Mouse (Mus musculus) left cerebral cortex, postnatal 25 days (tissue): ENCODE measurements at regions not wholly inside any gene's neighbourhood (a gene's known extent, or its start where the extent isn't known, plus 50 kb on each side); places are given as distances from the start of the nearest gene placed in this dataset.

Experiments used
- DNase-seq, 2 experiments: peaks; one replicate each; pipeline ENCODE4 v3.0.0; 2022; ENCODE audit warnings: low spot score in 2 of 2, mixed read lengths in 1 of 2
- intact Hi-C: fragments of 180-260 bp; cut with DNase I; formaldehyde crosslinking; loops from one replicate; pipeline ENCODE4 v1.15.1; 2025

GRCm38 (mm10) chr16:30827901-30828608 is 228.5 kb downstream of the Fam43a start:
- no peak for DNase-seq
- intact Hi-C loops: no loop called here

- intact Hi-C loops: no loop called here
- DNase-seq: no peak
Observed at GRCm38 (mm10) chr16:30834561-30834960, 235.0 kb downstream of the Fam43a start.

- intact Hi-C loops: no loop called here
- DNase-seq: no peak
Observed at GRCm38 (mm10) chr16:30835678-30836077, 236.2 kb downstream of the Fam43a start.

GRCm38 (mm10) chr16:30842831-30843230 is 238.4 kb downstream of the Xxylt1 start:
- intact Hi-C loops: no loop called here
- DNase-seq: no peak

GRCm38 (mm10) chr16:30852595-30852994 is 228.6 kb downstream of the Xxylt1 start:
- DNase-seq: no peak
- intact Hi-C loops: no loop called here

GRCm38 (mm10) chr16:30854716-30855115 is 226.5 kb downstream of the Xxylt1 start:
- intact Hi-C loops: no loop called here
- DNase-seq: no peak

GRCm38 (mm10) chr16:30857656-30858055 is 223.6 kb downstream of the Xxylt1 start:
- DNase-seq: no peak
- intact Hi-C loops: no loop called here

GRCm38 (mm10) chr16:30869136-30869909 is 211.9 kb downstream of the Xxylt1 start:
- DNase-seq: no peak
- intact Hi-C loops: no loop called here

GRCm38 (mm10) chr16:30870110-30870509 is 211.1 kb downstream of the Xxylt1 start:
- DNase-seq: no peak
- intact Hi-C loops: loop anchor here (5.0 kb wide), 1 partner anchor 102 kb away; no protein-coding TSS in a partner anchor

GRCm38 (mm10) chr16:30870676-30871075 is 210.6 kb downstream of the Xxylt1 start:
- DNase-seq: no peak
- intact Hi-C loops: loop anchor here (5.0 kb wide), 1 partner anchor 102 kb away; no protein-coding TSS in a partner anchor

- intact Hi-C loops: loop anchor here (5.0 kb wide), 1 partner anchor 100 kb away; no protein-coding TSS in a partner anchor
- peak in 1 of 2 experiments; percentile 12 for DNase-seq
Observed at GRCm38 (mm10) chr16:30872147-30872546, 209.1 kb downstream of the Xxylt1 start.

GRCm38 (mm10) chr16:30873493-30874211 is 207.6 kb downstream of the Xxylt1 start:
- intact Hi-C loops: loop anchor here (5.0 kb wide), 1 partner anchor 99 kb away; no protein-coding TSS in a partner anchor
- DNase-seq: no peak

GRCm38 (mm10) chr16:30875235-30875829 is 205.9 kb downstream of the Xxylt1 start:
- intact Hi-C loops: no loop called here
- DNase-seq: no peak

- intact Hi-C loops: no loop called here
- DNase-seq: no peak
Observed at GRCm38 (mm10) chr16:30878821-30879220, 202.4 kb downstream of the Xxylt1 start.

- DNase-seq: no peak
- intact Hi-C loops: loop anchor here (5.0 kb wide), 1 partner anchor 263 kb away; no protein-coding TSS in a partner anchor
Observed at GRCm38 (mm10) chr16:30879878-30880277, 201.4 kb downstream of the Xxylt1 start.

- intact Hi-C loops: loop anchor here (5.0 kb wide), 1 partner anchor 263 kb away; no protein-coding TSS in a partner anchor
- no peak for DNase-seq
Observed at GRCm38 (mm10) chr16:30880682-30881081, 200.6 kb downstream of the Xxylt1 start.

GRCm38 (mm10) chr16:30881186-30881585 is 200.0 kb downstream of the Xxylt1 start:
- intact Hi-C loops: loop anchor here (5.0 kb wide), 1 partner anchor 264 kb away; no protein-coding TSS in a partner anchor
- DNase-seq: no peak

- DNase-seq: no peak
- intact Hi-C loops: loop anchor here (5.0 kb wide), 1 partner anchor 266 kb away; no protein-coding TSS in a partner anchor
Observed at GRCm38 (mm10) chr16:30883490-30884188, 197.6 kb downstream of the Xxylt1 start.

- intact Hi-C loops: loop anchor here (5.0 kb wide), 1 partner anchor 267 kb away; no protein-coding TSS in a partner anchor
- DNase-seq: no peak
Observed at GRCm38 (mm10) chr16:30884189-30884551, 197.1 kb downstream of the Xxylt1 start.
